Mouse (Mus musculus) neural tube, embryonic 12.5 days (tissue): ENCODE measurements around the gene Pnpla1. TPM values are rescaled to one million over a fixed set of nuclear protein-coding genes. Genes with fewer than 3 reads are reported as not detected.

Experiments used
- ATAC-seq: fragments of 200-750 bp; cut with Nextera tagmentation; 2 replicates; pipeline ENCODE4 v1.8.0; 2017; ENCODE audit warnings: low read depth, mild to moderate bottlenecking, moderate TSS enrichment, moderate library complexity; ENCODE audit not compliant: low FRiP score
- H3K27ac ChIP-seq: fragments of 300-500 bp; sonication (generic); 2 replicates; pipeline ENCODE4 v1.5.1; 2016
- H3K27me3 ChIP-seq: fragments of 300-500 bp; sonication (generic); replicated peaks from 2 replicates; pipeline ENCODE4 v1.6.1; 2016; ENCODE audit warnings: mild to moderate bottlenecking
- H3K36me3 ChIP-seq: fragments of 300-500 bp; sonication (generic); 2 replicates; pipeline ENCODE4 v1.6.1; 2016; ENCODE audit warnings: mild to moderate bottlenecking
- H3K4me1 ChIP-seq: fragments of 300-500 bp; sonication (generic); 2 replicates; pipeline ENCODE4 v1.6.1; 2016
- H3K4me2 ChIP-seq: fragments of 300-500 bp; sonication (generic); replicated peaks from 2 replicates; pipeline ENCODE4 v1.6.1; 2016; ENCODE audit warnings: mild to moderate bottlenecking
- H3K4me3 ChIP-seq: fragments of 300-500 bp; sonication (generic); 2 replicates; pipeline ENCODE4 v1.5.1; 2016
- H3K9ac ChIP-seq: fragments of 300-500 bp; sonication (generic); 2 replicates; pipeline ENCODE4 v1.6.1; 2016; ENCODE audit warnings: mild to moderate bottlenecking
- H3K9me3 ChIP-seq: fragments of 300-500 bp; sonication (generic); 2 replicates; pipeline ENCODE4 v1.6.1; 2016; ENCODE audit warnings: mild to moderate bottlenecking
- WGBS: fragments of 180-500 bp; shearing (Covaris S2); methylation state at CpG from one replicate; pipeline ENCODE4 v1.1.7; 2016; 5-methylcytosine and 5-hydroxymethylcytosine counted together
- polyA plus RNA-seq: library from polyadenylated mRNA; unstranded; fragments of >200 nt; fragmentation: Nextera tagmentation; extraction: Ambion mirVana; gene quantifications from 2 replicates; pipeline ENCODE4 v1.2.1, GENCODE M21; 2016

Pnpla1 gene
- polyA plus RNA-seq, 1 experiment from 2014 or later = not detected

GRCm38 (mm10) chr17:28850511-28850910 lies 7.7 kb upstream of the Pnpla1 start:
- ATAC-seq = no peak
- H3K9ac ChIP-seq = no peak overlapping the region
- no peaks in the 10 kb centered on the region for H3K27me3 ChIP-seq
- H3K9me3 ChIP-seq = no peaks in the 10 kb centered on the region
- no peak overlapping the region for H3K4me3 ChIP-seq
- H3K4me1 ChIP-seq = no peaks in the 10 kb centered on the region
- WGBS = 93% methylated on average over 5 of the region's 5 CpGs
- H3K27ac ChIP-seq = no peak overlapping the region
- H3K4me2 ChIP-seq = no peak overlapping the region
- H3K36me3 ChIP-seq = no peaks in the 10 kb centered on the region

DNA sequence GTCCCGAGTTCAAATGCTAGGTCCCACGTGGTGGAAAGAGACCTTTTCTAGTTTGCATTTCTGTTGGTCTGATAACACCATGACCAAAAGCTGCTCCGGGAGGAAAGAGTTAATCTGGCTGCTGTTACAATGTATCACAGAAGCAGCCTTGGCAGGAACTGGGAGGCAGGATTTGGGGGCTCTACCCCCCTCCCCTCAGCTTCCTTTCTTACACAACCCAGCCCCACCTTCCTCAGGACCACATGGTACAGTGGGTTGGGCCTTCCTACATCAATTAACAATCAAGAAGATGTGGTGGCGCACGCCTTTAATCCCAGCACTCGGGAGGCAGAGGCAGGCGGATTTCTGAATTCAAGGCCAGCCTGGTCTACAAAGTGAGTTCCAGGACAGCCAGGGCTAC lies 3.8 kb upstream of the Pnpla1 start:
- WGBS = 82% methylated on average over 7 of the region's 7 CpGs
- H3K27ac ChIP-seq = no peak overlapping the region

DNA sequence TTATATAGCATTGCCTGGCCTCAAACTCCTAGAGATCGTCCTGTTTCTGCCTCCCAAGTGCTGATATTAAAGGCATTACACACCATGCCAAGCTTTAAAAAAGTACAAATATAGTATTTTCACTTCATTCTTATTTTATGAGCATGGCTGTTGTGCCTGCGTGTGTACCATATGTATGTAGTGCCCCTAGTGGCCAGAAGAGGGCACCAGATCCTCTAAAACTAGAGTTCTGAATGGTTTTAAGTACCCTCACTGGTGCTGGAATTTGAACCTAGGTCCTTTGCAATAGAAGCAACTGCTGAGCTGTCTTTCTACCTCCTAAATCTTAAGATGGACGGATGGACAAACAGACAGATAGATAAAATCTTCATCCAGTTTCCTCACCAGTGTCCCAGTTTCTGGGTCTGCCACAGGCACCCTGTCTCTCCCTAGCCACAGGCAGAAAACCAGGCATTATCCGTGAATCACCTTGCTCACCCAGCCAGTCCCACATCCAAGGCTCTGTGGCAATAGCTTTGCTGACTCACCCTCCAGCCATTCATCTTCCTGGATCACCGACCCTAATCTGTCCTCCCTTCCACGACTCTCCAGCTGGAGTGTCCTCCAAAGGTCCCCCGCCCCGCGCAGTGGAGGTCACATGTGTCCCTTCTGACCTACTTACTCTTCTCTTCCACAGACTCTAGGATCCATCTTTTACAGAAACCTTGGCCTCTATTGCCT lies 2.9 kb upstream of the Pnpla1 start:
- no peaks in the 10 kb centered on the region for H3K36me3 ChIP-seq
- H3K9ac ChIP-seq = no peak overlapping the region
- peaks cover 10% of the 10 kb centered on the region for H3K9me3 ChIP-seq
- no peaks in the 10 kb centered on the region for H3K4me1 ChIP-seq
- no peak overlapping the region for H3K4me3 ChIP-seq
- 80% methylated on average over 9 of the region's 9 CpGs for WGBS
- no peak for ATAC-seq
- no peak overlapping the region for H3K27ac ChIP-seq
- no peaks in the 10 kb centered on the region for H3K27me3 ChIP-seq
- no peak overlapping the region for H3K4me2 ChIP-seq

More for the DNA sequence above, 3.8 kb upstream of the Pnpla1 start:
- Histone ChIP-seq H3K9ac (no peak overlapping the region), H3K27me3 (no peaks in the 10 kb centered on the region), H3K4me3 (no peak overlapping the region), H3K9me3 (peaks cover 10% of the 10 kb centered on the region), H3K4me1 (no peaks in the 10 kb centered on the region), H3K36me3 (no peaks in the 10 kb centered on the region), H3K4me2 (no peak overlapping the region)
- ATAC-seq = no peak

DNA sequence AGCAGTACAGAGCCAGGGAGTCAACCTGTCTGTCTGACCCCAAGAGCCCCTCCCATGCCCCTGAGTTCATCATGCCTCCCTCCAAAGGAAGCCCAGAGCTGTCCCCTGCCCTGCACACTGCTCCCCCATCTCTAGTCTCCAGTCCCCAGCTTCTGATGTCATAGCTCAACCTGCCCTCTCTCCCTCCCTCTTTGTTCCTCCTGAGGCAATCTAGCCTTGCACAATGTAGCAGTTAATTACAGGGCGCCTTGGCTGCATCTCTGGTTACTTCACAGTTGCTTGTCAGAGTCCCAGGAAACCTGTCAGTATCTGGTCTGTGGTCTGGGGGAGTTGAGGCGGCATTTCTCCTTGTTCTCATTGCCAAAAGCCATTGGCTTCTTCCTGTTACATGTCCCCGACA lies 2.2 kb upstream of the Pnpla1 start:
- ATAC-seq = no peak
- Histone ChIP-seq H3K4me2 (no peak overlapping the region), H3K27me3 (no peaks in the 10 kb centered on the region), H3K27ac (no peak overlapping the region), H3K4me3 (no peak overlapping the region), H3K9me3 (peaks cover 10% of the 10 kb centered on the region), H3K4me1 (no peaks in the 10 kb centered on the region), H3K36me3 (no peaks in the 10 kb centered on the region), H3K9ac (no peak overlapping the region)
- 61% methylated on average over 3 of the region's 3 CpGs for WGBS

- Histone ChIP-seq H3K4me1 (no peaks in the 10 kb centered on the region), H3K9me3 (no peaks in the 10 kb centered on the region), H3K4me3 (no peak overlapping the region), H3K9ac (no peak overlapping the region), H3K4me2 (no peak overlapping the region), H3K27me3 (no peaks in the 10 kb centered on the region), H3K27ac (no peak overlapping the region), H3K36me3 (no peaks in the 10 kb centered on the region)
- no peak for ATAC-seq
- 78% methylated on average over 7 of the region's 7 CpGs for WGBS
These were observed 5.7 kb downstream of the Pnpla1 start for GRCm38 (mm10) chr17:28863926-28864325.

- no peak overlapping the region for H3K4me3 ChIP-seq
- ATAC-seq = no peak
- H3K36me3 ChIP-seq = no peaks in the 10 kb centered on the region
- H3K4me2 ChIP-seq = no peak overlapping the region
- no peaks in the 10 kb centered on the region for H3K9me3 ChIP-seq
- no peak overlapping the region for H3K9ac ChIP-seq
- 83% methylated on average over 6 of the region's 6 CpGs for WGBS
- no peaks in the 10 kb centered on the region for H3K27me3 ChIP-seq
- H3K4me1 ChIP-seq = no peaks in the 10 kb centered on the region
- H3K27ac ChIP-seq = no peak overlapping the region
These were observed 6.3 kb downstream of the Pnpla1 start for GRCm38 (mm10) chr17:28864464-28864863.

GRCm38 (mm10) chr17:28866921-28867320 lies 8.7 kb downstream of the Pnpla1 start:
- ATAC-seq = no peak
- no peak overlapping the region for H3K4me3 ChIP-seq
- no peak overlapping the region for H3K9ac ChIP-seq
- no peaks in the 10 kb centered on the region for H3K36me3 ChIP-seq
- H3K27me3 ChIP-seq = no peaks in the 10 kb centered on the region
- no peaks in the 10 kb centered on the region for H3K9me3 ChIP-seq
- no peak overlapping the region for H3K4me2 ChIP-seq
- H3K4me1 ChIP-seq = no peaks in the 10 kb centered on the region
- no peak overlapping the region for H3K27ac ChIP-seq

- Histone ChIP-seq H3K4me3 (no peak overlapping the region), H3K4me1 (no peaks in the 10 kb centered on the region), H3K36me3 (no peaks in the 10 kb centered on the region), H3K9ac (no peak overlapping the region), H3K4me2 (no peak overlapping the region), H3K9me3 (no peaks in the 10 kb centered on the region), H3K27ac (no peak overlapping the region), H3K27me3 (no peaks in the 10 kb centered on the region)
- ATAC-seq = no peak
- 91% methylated on average over 4 of the region's 4 CpGs for WGBS
These were observed 9.2 kb downstream of the Pnpla1 start for GRCm38 (mm10) chr17:28867381-28867780.

GRCm38 (mm10) chr17:28869412-28870110 lies 11.3 kb downstream of the Pnpla1 start:
- no peak overlapping the region for H3K4me3 ChIP-seq
- no peak overlapping the region for H3K4me2 ChIP-seq
- H3K36me3 ChIP-seq = no peaks in the 10 kb centered on the region
- H3K27ac ChIP-seq = peak overlapping the region; percentile 1; the same call in 1 of the 2 replicates
- H3K9me3 ChIP-seq = no peaks in the 10 kb centered on the region
- 66% methylated on average over 9 of the region's 9 CpGs for WGBS
- peak; percentile 87 for ATAC-seq
- no peaks in the 10 kb centered on the region for H3K4me1 ChIP-seq
- no peak overlapping the region for H3K9ac ChIP-seq
- H3K27me3 ChIP-seq = no peaks in the 10 kb centered on the region

DNA sequence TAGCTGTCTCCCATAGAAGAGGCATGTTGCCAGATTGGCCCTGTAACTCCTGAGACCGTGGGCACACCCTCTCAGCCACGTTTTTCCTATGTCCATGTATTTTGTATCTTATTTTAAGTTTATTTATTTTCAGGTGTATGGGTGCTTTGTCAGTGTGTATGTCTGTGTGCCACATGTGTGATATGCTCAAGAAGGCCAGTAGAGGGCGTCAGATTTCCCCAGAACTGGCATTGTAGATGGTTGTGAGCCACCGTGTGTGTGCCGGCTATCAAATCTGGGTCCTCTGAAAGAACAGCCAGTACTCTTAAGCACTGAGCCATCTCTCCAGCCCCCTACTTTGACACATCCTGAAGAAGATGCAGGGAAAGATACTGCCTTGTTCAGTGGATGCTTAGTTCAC lies 12.2 kb downstream of the Pnpla1 start:
- WGBS = 72% methylated on average over 5 of the region's 5 CpGs
- no peak overlapping the region for H3K9ac ChIP-seq
- H3K4me3 ChIP-seq = no peak overlapping the region
- no peaks in the 10 kb centered on the region for H3K4me1 ChIP-seq
- no peaks in the 10 kb centered on the region for H3K36me3 ChIP-seq
- H3K27ac ChIP-seq = no peak overlapping the region
- H3K4me2 ChIP-seq = no peak overlapping the region
- H3K27me3 ChIP-seq = no peaks in the 10 kb centered on the region
- no peaks in the 10 kb centered on the region for H3K9me3 ChIP-seq
- no peak for ATAC-seq

DNA sequence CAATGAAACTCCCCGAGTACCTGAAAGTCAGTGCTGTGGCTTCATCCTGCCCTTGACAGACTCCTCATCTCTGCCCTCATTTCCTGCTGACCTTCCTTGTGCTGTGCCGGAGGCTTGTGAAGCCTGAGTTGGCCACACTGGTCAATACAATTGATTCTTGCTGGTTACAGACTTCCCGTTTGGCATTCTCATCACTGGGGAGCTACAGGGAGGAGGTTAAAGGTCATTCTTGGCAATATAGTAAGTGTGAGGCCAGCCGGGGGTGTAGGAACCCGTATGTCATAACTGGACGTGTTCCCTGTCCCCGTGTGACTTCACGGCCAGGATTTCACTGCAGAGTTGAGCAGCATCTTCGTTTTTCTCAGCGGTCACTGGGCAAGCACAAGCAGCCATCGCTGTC lies 13.6 kb downstream of the Pnpla1 start:
- Histone ChIP-seq H3K9ac (no peak overlapping the region), H3K27me3 (no peaks in the 10 kb centered on the region), H3K4me2 (no peak overlapping the region), H3K36me3 (no peaks in the 10 kb centered on the region), H3K4me3 (no peak overlapping the region), H3K27ac (no peak overlapping the region), H3K9me3 (no peaks in the 10 kb centered on the region), H3K4me1 (no peaks in the 10 kb centered on the region)
- ATAC-seq = no peak
- 84% methylated on average over 11 of the region's 11 CpGs for WGBS

DNA sequence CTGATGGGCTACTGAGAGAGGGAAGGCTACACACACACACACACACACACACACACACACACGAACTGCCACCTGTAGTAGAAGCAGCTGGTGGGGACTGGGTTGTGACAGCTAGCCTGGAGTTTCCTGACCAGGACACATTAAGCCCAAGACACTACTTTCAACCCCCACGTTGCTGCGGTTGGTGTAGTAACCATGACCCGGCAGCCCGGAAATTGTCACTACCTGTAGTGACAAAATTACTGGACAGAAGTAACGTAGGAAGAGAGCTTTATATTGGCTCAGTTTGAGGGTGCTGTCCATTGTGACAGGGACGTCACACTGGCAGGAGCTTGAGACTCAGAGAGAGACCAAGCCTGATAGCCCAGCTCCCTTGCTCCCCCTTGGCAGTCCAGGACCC lies 14.1 kb downstream of the Pnpla1 start:
- no peaks in the 10 kb centered on the region for H3K9me3 ChIP-seq
- WGBS = 87% methylated on average over 7 of the region's 7 CpGs
- H3K4me2 ChIP-seq = no peak overlapping the region
- ATAC-seq = no peak
- H3K27ac ChIP-seq = no peak overlapping the region
- H3K9ac ChIP-seq = no peak overlapping the region
- no peaks in the 10 kb centered on the region for H3K36me3 ChIP-seq
- H3K4me1 ChIP-seq = no peaks in the 10 kb centered on the region
- H3K27me3 ChIP-seq = no peaks in the 10 kb centered on the region
- H3K4me3 ChIP-seq = no peak overlapping the region

- Histone ChIP-seq H3K9ac (no peak overlapping the region), H3K4me1 (no peaks in the 10 kb centered on the region), H3K27me3 (0 out of 2 replicates have a peak, but pooled peaks cover 3% of the 10 kb centered on the region), H3K36me3 (no peaks in the 10 kb centered on the region), H3K4me2 (no peak overlapping the region), H3K9me3 (no peaks in the 10 kb centered on the region), H3K27ac (no peak overlapping the region), H3K4me3 (no peak overlapping the region)
- WGBS = 85% methylated on average over 4 of the region's 4 CpGs
- no peak for ATAC-seq
These were observed 16.0 kb downstream of the Pnpla1 start for GRCm38 (mm10) chr17:28874216-28874615.
